Comparison of ENCODE assay signal across 10 mouse cellular contexts in the genomic region with DNA sequence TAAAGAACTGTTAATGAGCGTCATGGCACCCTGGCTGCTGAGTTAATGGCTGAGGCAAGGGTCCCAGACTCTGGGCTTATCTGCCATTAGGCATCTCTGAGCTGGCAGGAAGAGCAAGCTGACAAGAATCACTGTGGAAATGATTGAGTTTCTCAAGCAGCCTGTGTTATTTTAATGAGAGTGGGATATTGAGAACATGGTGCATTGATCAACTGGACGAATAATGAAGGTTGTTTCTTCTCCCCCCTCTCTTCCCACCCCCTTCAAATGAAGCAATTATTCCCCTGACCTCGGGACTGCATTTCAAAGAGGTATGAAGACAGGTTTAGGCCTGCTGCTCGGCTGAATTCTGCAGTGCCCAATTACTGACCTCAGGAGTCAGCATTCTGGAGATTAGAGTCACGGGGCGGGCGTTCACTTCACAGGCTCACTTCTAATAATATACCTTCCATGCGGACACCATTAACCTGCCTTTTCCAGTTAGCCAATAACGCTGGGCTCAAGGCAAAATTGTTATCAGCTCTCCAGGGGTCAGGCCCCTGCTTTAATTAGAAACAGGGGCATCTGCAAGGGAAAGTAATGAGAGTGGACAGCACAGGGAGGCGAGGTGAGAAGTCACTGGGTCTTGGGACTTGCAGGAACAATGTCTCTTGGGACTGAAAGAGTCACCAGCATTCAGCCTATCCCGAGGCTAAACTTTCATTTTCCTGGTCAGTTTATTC.
DNase-seq lines count a peak whose midpoint lies in the region; ATAC-seq lines count a peak whose summit lies in the region.
"Had no signal": no experiment of that assay in that cellular context is flagged by ENCODE, and none has a peak within 500 bp of the region (broad histone marks: within the 10 kb centered on the region; RNA-seq: fewer than 3 reads in every experiment).

No protein-coding gene starts in this region.

- H3K27ac ChIP-seq in neural tube, embryonic 13.5 days (replicated peaks) = no peak overlapping the region
- H3K27ac ChIP-seq in forebrain, embryonic 14.5 days (ENCODE audit: low read depth, low read length) = peak overlapping the region; percentile 52; the same call in 1 of the 2 replicates
- no peak overlapping the region for H3K27ac ChIP-seq in hindbrain, embryonic 15.5 days (replicated peaks)
- H3K27ac ChIP-seq: stomach, postnatal 0 days had no signal

- H3K4me2 ChIP-seq in neural tube, embryonic 13.5 days = no peak overlapping the region
- no peak overlapping the region for H3K4me2 ChIP-seq in forebrain, embryonic 14.5 days (ENCODE audit: low read length)
- H3K4me2 ChIP-seq in hindbrain, embryonic 15.5 days = no peak overlapping the region

- no peak overlapping the region for H3K4me3 ChIP-seq in neural tube, embryonic 13.5 days
- no peak overlapping the region for H3K4me3 ChIP-seq in forebrain, embryonic 14.5 days (ENCODE audit: low read depth, low read length)
- H3K4me3 ChIP-seq in hindbrain, embryonic 15.5 days = no peak overlapping the region

- no peaks in the 10 kb centered on the region for H3K36me3 ChIP-seq in neural tube, embryonic 13.5 days
- no peaks in the 10 kb centered on the region for H3K36me3 ChIP-seq in forebrain, embryonic 14.5 days (ENCODE audit: control insufficient read depth, insufficient read depth, low read length)
- no peaks in the 10 kb centered on the region for H3K36me3 ChIP-seq in hindbrain, embryonic 15.5 days

- H3K9me3 ChIP-seq in neural tube, embryonic 13.5 days = 0 out of 2 replicates have a peak, but pooled peaks cover under 1% of the 10 kb centered on the region
- no peaks in the 10 kb centered on the region for H3K9me3 ChIP-seq in forebrain, embryonic 14.5 days (replicated peaks; ENCODE audit: control insufficient read depth, low read length)
- H3K9me3 ChIP-seq in hindbrain, embryonic 15.5 days = no peaks in the 10 kb centered on the region

- peak; percentile 32; the same call in 1 of the 2 replicates for ATAC-seq in neural tube, embryonic 13.5 days (ENCODE audit: low read depth)
- ATAC-seq in forebrain, embryonic 14.5 days = peak; percentile 73
- ATAC-seq in hindbrain, embryonic 15.5 days (ENCODE audit: low FRiP score, low read depth) = peak; percentile 56; the same call in 1 of the 2 replicates

- WGBS in neural tube, embryonic 13.5 days = 64% methylated on average over 11 of the region's 11 CpGs
- 9% methylated on average over 11 of the region's 11 CpGs for WGBS in forebrain, embryonic 14.5 days
- 55% methylated on average over 11 of the region's 11 CpGs for WGBS in hindbrain, embryonic 15.5 days

- no peak for DNase-seq in neural tube, embryonic 10.5 days (ENCODE audit: extremely low spot score, low spot score)
- DNase-seq in forebrain, embryonic 14.5 days (ENCODE audit: low spot score) = peak; percentile 83
- DNase-seq in retina, embryonic 14.5 days (ENCODE audit: low spot score) = peak; percentile 64
- no peak for DNase-seq in thymus, postnatal 14 days
- no peak for DNase-seq in cerebellum, postnatal 14 days
- no peak for DNase-seq in lung, adult 18-20 months
- DNase-seq: kidney, postnatal 4 days had no signal

- no peaks in the 10 kb centered on the region for H3K27me3 ChIP-seq in neural tube, embryonic 13.5 days
- H3K27me3 ChIP-seq in forebrain, embryonic 14.5 days (replicated peaks; ENCODE audit: control insufficient read depth, insufficient read depth, low read length) = no peaks in the 10 kb centered on the region
- H3K27me3 ChIP-seq in hindbrain, embryonic 15.5 days = no peaks in the 10 kb centered on the region

- no peak overlapping the region for H3K9ac ChIP-seq in neural tube, embryonic 13.5 days
- no peak overlapping the region for H3K9ac ChIP-seq in forebrain, embryonic 14.5 days (ENCODE audit: low read length)
- no peak overlapping the region for H3K9ac ChIP-seq in hindbrain, embryonic 15.5 days

- H3K4me1 ChIP-seq in neural tube, embryonic 13.5 days (replicated peaks) = no peaks in the 10 kb centered on the region
- H3K4me1 ChIP-seq in forebrain, embryonic 14.5 days (ENCODE audit: control insufficient read depth, insufficient read depth, low read length) = peaks cover 18% of the 10 kb centered on the region; the same call in 1 of the 2 replicates
- no peaks in the 10 kb centered on the region for H3K4me1 ChIP-seq in hindbrain, embryonic 15.5 days (replicated peaks)

Comparison
In these comparisons a context has a peak if more than half of its experiments do, and no peak if none do; other contexts are left out.
1. DNase-seq: peak in forebrain, embryonic 14.5 days (single experiment) and retina, embryonic 14.5 days (single experiment); none in neural tube, embryonic 10.5 days (single experiment), thymus, postnatal 14 days (single experiment), cerebellum, postnatal 14 days (0 of 2) and lung, adult 18-20 months (0 of 2).
2. Peak in every context shown above with its lines, with median percentiles within 50 percentile points of each other: ATAC-seq.